ENCODE assay signal across 17 mouse cellular contexts in the genomic region with DNA sequence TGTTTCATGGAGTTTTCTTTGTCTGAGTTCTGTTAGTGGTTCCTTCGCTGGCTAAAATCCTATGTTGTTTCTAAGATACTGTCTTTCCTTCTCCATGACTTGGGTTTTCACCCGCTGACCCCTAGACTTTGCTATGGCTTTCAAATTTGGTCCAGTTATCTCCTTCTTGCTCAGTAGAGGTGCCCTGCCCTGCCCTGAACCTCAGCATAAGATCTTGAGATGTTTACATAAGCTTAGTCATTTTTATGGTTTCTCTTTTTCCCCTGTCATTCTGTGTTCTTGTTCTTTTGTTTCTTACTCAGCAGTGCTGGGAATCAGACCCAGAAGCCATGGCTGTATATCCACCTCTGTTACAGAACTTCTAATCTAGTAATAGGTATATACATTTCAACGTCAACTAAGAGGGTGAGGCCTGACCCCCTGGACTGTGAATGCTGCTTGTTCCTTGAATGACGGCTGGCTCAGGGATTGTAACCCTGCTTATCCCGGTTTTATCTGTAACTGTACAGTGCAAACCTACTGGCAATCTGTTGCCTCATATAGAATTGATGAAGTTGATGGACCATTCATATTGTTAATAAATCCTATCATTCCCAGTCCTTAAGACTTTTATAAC.
"Had no signal": no experiment of that assay in that cellular context is flagged by ENCODE, and none has a peak within 500 bp of the region (broad histone marks: within the 10 kb centered on the region; RNA-seq: fewer than 3 reads in every experiment).

No protein-coding gene starts in this region.

- H3K9me3 ChIP-seq: liver, embryonic 15.5 days; lung, embryonic 15.5 days; megakaryocyte, embryonic 14.5 days; midbrain, embryonic 13.5 days; midbrain, embryonic 15.5 days; neural tube, embryonic 12.5 days had no signal

- ATAC-seq: liver, postnatal 0 days; lung, postnatal 0 days; midbrain, embryonic 13.5 days; midbrain, embryonic 15.5 days had no signal

- H3K4me3 ChIP-seq: liver, embryonic 15.5 days; lung, embryonic 15.5 days; megakaryocyte, embryonic 14.5 days; midbrain, embryonic 13.5 days; midbrain, embryonic 15.5 days; neural tube, embryonic 12.5 days had no signal

- H3K36me3 ChIP-seq: liver, embryonic 15.5 days; lung, embryonic 15.5 days; midbrain, embryonic 13.5 days; midbrain, embryonic 15.5 days; neural tube, embryonic 12.5 days had no signal

- H3K4me1 ChIP-seq: liver, embryonic 15.5 days; lung, embryonic 15.5 days; megakaryocyte, embryonic 14.5 days; midbrain, embryonic 13.5 days; midbrain, embryonic 15.5 days; neural tube, embryonic 12.5 days had no signal

- H3K9ac ChIP-seq: liver, embryonic 15.5 days; liver, postnatal 0 days; lung, embryonic 15.5 days; midbrain, embryonic 13.5 days; midbrain, embryonic 15.5 days; neural tube, embryonic 12.5 days had no signal

- H3K27me3 ChIP-seq: liver, embryonic 15.5 days; lung, embryonic 15.5 days; megakaryocyte, embryonic 14.5 days; midbrain, embryonic 13.5 days; midbrain, embryonic 15.5 days; neural tube, embryonic 12.5 days had no signal

- DNase-seq: liver, postnatal 0 days; lung, adult 2 months; lung, postnatal 14 days; lung, postnatal 36 days; right cerebral cortex, postnatal 14 days; spleen, adult 18-20 months; thymus, postnatal 14 days; thymus, postnatal 36 days had no signal

- H3K4me2 ChIP-seq: liver, embryonic 15.5 days; lung, embryonic 15.5 days; midbrain, embryonic 11.5 days; midbrain, embryonic 13.5 days; midbrain, embryonic 15.5 days; neural tube, embryonic 12.5 days had no signal

- H3K27ac ChIP-seq: liver, embryonic 15.5 days; lung, embryonic 15.5 days; macrophage; midbrain, embryonic 13.5 days; midbrain, embryonic 15.5 days; neural tube, embryonic 12.5 days had no signal
